Mouse (Mus musculus) B cell, adult 62 days (primary cell): ENCODE data around the gene Mindy4. TPM values are rescaled to one million over a fixed set of nuclear protein-coding genes. Genes with fewer than 3 reads are reported as not detected.

ENCODE experiments used
- total RNA-seq: library from RNA; stranded (reverse); gene quantifications from 4 replicates; pipeline ENCODE4 v1.2.4, GENCODE M21; 2023

Mindy4 gene
- not detected in 4 replicates for total RNA-seq

GRCm38 (mm10) chr6:55202913-55203910 is at the start of gene Mindy4:
Gene Mindy4 (plus strand): TSS chr6:55203383.

GRCm38 (mm10) chr6:55174741-55175181 is 28.4 kb upstream of the Mindy4 start, which contains the start of gene Inmt:
Gene Inmt (minus strand): TSS chr6:55175043.

GRCm38 (mm10) chr6:55335989-55336514 is 132.9 kb downstream of the Mindy4 start, which contains the start of gene Aqp1:
Gene Aqp1 (plus strand): TSS chr6:55336432.

Other genes starting within 250 kb of the Mindy4 start
- 19.8 to 25.5 TPM (median 22.0 TPM) in 4 replicates for gene Nod1, start 230.8 kb upstream of the Mindy4 start, total RNA-seq
- 24.4 to 30.5 TPM (median 27.7 TPM) in 4 replicates for gene Ggct, start 210.4 kb upstream of the Mindy4 start, total RNA-seq
- 56.4 to 63.4 TPM (median 59.9 TPM) in 4 replicates for gene Gars, start 165.4 kb upstream of the Mindy4 start, total RNA-seq
- not detected in 4 replicates for gene Crhr2, start 70.4 kb upstream of the Mindy4 start, total RNA-seq
- not detected in 4 replicates for gene Inmt, start 28.3 kb upstream of the Mindy4 start, total RNA-seq
- gene Aqp1, start 133.0 kb downstream of the Mindy4 start, total RNA-seq, result 0.28 to 0.58 TPM in 2 of 4 replicates, not detected in the others
- not detected in 4 replicates for gene Ghrhr, start 172.9 kb downstream of the Mindy4 start, total RNA-seq
- not detected in 4 replicates for gene Adcyap1r1, start 248.6 kb downstream of the Mindy4 start, total RNA-seq